Mouse (Mus musculus): Measurements from ENCODE around the gene Ubxn7.

DNA sequence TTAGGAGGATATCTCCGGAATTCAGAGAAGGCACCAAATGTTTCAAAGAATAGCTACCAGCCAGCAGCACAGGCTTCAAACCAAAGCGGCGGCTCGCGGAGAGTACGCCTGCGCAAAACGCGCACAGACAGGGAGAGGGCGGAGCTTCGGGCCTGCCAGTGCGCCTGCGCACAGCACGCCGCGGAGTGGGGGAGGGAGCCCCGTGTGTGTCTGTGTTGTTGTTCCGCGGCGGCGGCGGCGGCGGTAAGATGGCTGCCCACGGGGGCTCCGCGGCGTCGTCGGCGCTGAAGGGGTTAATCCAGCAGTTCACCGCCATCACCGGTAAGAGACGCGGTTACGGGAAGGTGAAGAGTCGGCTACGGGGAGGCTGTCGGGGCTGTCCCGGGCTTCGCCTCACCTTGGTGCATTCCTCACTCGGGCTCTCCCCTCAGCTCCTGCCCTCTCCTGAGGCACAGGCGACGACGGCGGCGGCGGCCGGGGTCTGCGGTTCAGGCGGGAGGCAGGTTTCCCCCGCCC lies at the start of gene Ubxn7:
- no peak for TF ChIP-seq USF1 (IDR thresholded peaks at IDR 0.05; ENCODE audit: low read depth)
- TF ChIP-seq POLR2A (IDR thresholded peaks at IDR 0.05; ENCODE audit: insufficient read length, low read depth): peak; percentile 83
- no peak for TF ChIP-seq TCF12 (IDR thresholded peaks at IDR 0.05; ENCODE audit: insufficient read depth, poor library complexity, severe bottlenecking)
- peak in 1 of 3 experiments; percentile 7 for TF ChIP-seq MYOD1 (IDR thresholded peaks at IDR 0.05; ENCODE audit: control insufficient read depth in 1 of 3, insufficient read length in 2 of 3, low read depth in 2 of 3)
- TF ChIP-seq MAX (IDR thresholded peaks at IDR 0.05; ENCODE audit: low read depth): no peak
- TF ChIP-seq TCF3 (IDR thresholded peaks at IDR 0.05; ENCODE audit: insufficient read length, low read depth): no peak
- no peak for TF ChIP-seq E2F4 (IDR thresholded peaks at IDR 0.05; ENCODE audit: insufficient read depth)
- TF ChIP-seq SRF (IDR thresholded peaks at IDR 0.05; ENCODE audit: control insufficient read depth, insufficient read length, low read depth): no peak
- no peak for TF ChIP-seq CEBPB (IDR thresholded peaks at IDR 0.05; ENCODE audit: insufficient read depth, poor library complexity, severe bottlenecking)
- peak in 1 of 3 experiments; percentile 15 for TF ChIP-seq MYOG (IDR thresholded peaks at IDR 0.05; ENCODE audit: control insufficient read depth in 1 of 3, insufficient read depth in 1 of 3, insufficient read length in 2 of 3, low read depth in 2 of 3)
- TF ChIP-seq REST (IDR thresholded peaks at IDR 0.05; ENCODE audit: insufficient read depth, insufficient read length): no peak
- TF ChIP-seq POLR2AphosphoS2 (IDR thresholded peaks at IDR 0.05; ENCODE audit: insufficient read length, low read depth): peak; percentile 80
